ENCODE assay signal across 21 mouse cellular contexts in the genomic region with DNA sequence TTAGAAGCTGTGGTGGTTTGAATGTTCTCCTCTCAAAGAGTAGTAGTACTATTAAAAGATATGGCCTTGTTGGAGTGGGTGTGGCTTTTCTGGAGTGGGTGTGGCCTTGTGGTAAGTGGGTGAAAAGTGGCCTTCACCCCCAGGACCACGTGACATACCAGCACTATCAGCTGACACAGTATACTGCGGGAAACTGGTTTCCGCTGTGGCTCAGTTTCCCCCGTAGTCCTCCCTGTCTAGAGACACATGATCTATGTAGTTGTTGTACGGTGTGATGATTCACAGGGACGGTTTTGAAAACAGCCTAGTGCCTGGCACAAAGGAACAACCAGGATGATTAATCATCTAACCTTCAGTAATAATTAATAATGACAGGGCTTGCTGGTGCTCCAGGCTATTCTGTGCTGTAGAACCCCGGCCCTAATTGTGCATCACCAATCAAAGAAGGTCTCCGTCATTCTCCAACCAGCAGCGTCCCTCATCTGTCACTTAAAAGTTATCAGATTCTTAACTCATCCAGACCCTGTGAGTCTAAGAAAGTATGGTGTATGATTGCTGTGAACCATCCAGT.
"Had no signal": no experiment of that assay in that cellular context is flagged by ENCODE, and none has a peak within 500 bp of the region (broad histone marks: within the 10 kb centered on the region; RNA-seq: fewer than 3 reads in every experiment).

No protein-coding gene starts in this region.

- H3K36me3 ChIP-seq: kidney, embryonic 15.5 days; limb, embryonic 12.5 days; limb, embryonic 15.5 days; midbrain, embryonic 13.5 days; neural tube, embryonic 12.5 days had no signal

- H3K27me3 ChIP-seq: limb, embryonic 12.5 days; limb, embryonic 15.5 days; midbrain, embryonic 13.5 days; neural tube, embryonic 12.5 days had no signal

- DNase-seq: kidney, adult 8-10 months; kidney, postnatal 10 days; kidney, postnatal 36 days; layer of hippocampus, postnatal 36 days; left cerebral cortex, postnatal 4 days; liver, postnatal 0 days; lung, embryonic 14.5 days; thymus, adult 2 months; thymus, postnatal 14 days; thymus, postnatal 4 days had no signal

- H3K4me1 ChIP-seq: kidney, embryonic 15.5 days; limb, embryonic 15.5 days had no signal

- H3K27ac ChIP-seq: kidney, embryonic 15.5 days; left cerebral cortex, adult 2 months; limb, embryonic 12.5 days; limb, embryonic 15.5 days; liver, embryonic 14.5 days; macrophage; midbrain, embryonic 13.5 days; neural tube, embryonic 12.5 days; stomach, postnatal 0 days had no signal

- ATAC-seq: liver, postnatal 0 days; lung, postnatal 0 days; midbrain, embryonic 13.5 days had no signal

- H3K4me2 ChIP-seq: kidney, embryonic 15.5 days; limb, embryonic 12.5 days; limb, embryonic 15.5 days; liver, embryonic 11.5 days; lung, embryonic 14.5 days; midbrain, embryonic 13.5 days; neural tube, embryonic 12.5 days had no signal

- H3K9ac ChIP-seq: kidney, embryonic 15.5 days; limb, embryonic 12.5 days; limb, embryonic 15.5 days; liver, embryonic 14.5 days; liver, postnatal 0 days; lung, embryonic 14.5 days; midbrain, embryonic 13.5 days; neural tube, embryonic 12.5 days had no signal

- H3K4me3 ChIP-seq: kidney, embryonic 15.5 days; left cerebral cortex, adult 2 months; limb, embryonic 12.5 days; limb, embryonic 15.5 days; midbrain, embryonic 13.5 days; neural tube, embryonic 12.5 days had no signal

- H3K9me3 ChIP-seq: kidney, embryonic 15.5 days; limb, embryonic 12.5 days; limb, embryonic 15.5 days; midbrain, embryonic 13.5 days; neural tube, embryonic 12.5 days had no signal
